Mouse (Mus musculus) v-Abl transformed pro-B cells (cell line): ENCODE measurements around the gene Iyd.
"Not testable (repeated sequence)": the region's sequence is repeated elsewhere in the genome, so short reads cannot be mapped to it uniquely, and the experiment has no call there.

Source experiments
- in situ Hi-C, 2 experiments: fragments of 400-800 bp; cut with MboI; formaldehyde crosslinking; loops; one replicate each; pipeline ENCODE4 v1.15.1; 2025; ENCODE audit not compliant: unreplicated experiment in 2 of 2

The Iyd gene

DNA sequence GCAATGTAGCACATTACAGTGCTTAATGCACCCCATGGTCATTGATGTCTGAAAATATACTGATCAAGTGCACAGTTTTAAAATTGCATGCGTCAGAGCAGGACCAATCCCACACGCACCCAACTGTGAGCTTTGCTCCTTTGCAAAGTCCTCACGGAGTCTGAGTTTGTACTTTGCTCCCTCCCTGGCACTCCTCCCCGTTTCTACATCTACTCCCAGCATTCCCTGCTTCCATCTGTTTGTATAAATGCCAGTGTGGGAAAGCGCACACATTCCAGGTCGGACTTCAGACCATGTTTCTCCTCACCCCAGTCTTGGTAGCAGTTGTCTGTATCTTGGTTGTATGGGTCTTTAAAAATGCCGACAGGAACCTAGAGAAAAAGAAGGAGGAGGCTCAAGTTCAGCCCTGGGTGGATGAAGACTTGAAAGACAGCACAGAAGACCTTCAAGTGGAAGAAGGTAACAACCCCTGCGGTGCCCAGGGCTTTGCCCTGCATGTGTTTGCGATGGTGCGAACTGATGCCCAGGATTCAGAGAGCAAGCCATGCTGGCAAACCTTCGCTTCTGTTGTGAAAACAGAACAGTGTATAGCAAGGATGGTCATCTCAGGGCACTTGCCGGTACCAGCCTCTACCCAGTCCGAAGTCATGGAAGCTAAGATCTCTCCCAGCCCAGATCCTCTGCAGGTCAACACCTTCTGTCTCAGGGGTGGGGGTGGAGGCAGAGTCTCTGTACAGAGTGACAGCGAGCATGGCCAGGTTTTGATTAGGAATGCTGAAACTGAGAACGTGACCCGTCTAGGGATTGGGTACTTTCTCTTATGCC, at the start of gene Iyd:
Iyd (plus strand) TSS at position 238 of the 825 bp plus-strand sequence.
- in situ Hi-C loops = loop anchor here in 1 of 2 experiments (25.0 kb wide), 1 partner anchor 847 kb away; the partner anchor contains the start of gene Zbtb2

DNA sequence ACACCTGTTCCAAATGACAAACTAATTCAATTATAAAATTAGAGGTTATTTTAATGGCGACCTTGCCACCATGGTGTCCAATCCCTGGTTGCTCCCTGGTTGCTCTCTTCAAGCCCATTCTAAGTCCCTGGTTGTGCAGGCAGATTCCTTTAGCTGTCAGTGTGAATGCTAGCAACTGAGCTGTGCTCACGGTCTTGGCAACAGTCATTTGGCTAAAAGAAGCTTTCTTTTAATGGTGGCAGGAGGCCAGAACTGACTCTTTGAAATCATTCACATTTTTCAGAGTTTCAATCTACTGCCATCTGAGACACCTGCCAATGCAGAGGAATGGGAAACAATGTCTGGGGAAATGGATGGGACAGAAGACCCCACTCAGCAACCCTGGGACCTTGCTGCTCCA, 43.2 kb upstream of the Iyd start:
- in situ Hi-C loops = no loop called here

DNA sequence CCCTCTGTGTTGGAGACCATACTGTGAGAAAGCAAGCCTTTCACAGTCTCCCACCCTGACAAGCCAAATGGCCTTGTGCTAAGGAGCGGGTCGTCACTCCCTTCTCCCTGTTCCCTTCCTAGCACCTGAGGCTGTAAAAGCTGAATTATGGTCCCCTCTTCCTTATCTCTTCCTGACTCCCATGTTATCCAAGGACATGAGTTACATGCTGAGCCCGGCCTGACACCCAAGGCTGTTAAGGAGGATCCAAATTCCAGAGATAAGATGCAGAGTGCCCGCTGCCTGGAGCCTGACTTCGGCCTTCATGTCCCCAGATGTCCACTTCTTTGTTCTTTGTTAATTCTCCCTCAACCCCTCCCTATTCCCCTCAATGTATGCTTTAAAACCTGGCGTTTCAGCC, 39.2 kb upstream of the Iyd start:
- in situ Hi-C loops = not testable (repeated sequence)

DNA sequence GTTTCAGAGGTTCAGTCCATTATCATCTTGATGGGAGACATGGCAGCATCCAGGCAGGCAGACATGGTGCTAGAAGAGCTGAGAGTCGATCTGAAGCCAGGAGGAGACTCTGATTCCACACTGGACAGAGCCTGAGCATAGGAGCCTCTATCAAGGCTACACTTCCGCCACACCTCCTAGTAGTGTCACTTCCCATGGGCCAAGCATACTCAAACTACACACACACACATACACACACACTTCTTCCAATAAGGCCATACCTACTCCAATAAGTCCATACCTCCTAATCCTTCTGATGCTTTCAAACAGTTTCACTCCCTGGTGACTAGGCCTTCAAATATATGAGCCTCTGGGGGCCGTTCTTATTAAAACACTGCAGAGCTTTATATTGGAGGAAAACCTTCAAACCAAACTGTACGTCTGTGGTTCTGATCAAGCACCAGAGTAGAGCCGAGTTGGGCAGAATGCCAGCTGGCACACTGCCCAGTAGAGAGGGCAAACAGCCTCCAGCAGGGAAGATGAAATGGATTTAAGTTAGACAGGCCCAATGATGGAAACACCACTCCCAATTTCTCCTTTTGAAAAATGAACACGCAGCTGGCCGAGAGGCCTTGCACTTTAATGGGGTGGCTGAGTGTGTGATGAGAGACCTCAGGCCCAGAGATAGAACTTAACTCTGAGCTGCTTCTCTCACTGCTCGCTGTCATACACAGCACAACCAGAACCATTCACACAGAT, 32.4 kb upstream of the Iyd start:
- in situ Hi-C loops = no loop called here

DNA sequence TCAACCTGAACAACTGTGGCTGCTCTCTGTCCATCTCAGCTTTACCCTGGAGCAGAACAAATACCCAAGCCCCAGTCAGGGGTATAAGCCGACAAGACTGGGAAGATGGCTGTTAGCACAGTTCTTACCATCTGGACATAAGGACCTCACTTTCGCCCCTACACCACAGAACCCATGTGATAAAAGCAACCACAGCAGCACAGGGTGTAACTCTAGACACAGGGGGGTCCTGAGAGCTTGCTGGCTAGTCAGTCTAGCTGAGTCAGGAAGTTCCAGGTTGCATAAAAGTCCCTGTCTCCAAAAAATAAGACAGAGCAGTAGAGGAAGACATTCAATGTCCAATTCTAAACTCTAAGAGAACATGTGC, 31.8 kb upstream of the Iyd start:
- in situ Hi-C loops = no loop called here

DNA sequence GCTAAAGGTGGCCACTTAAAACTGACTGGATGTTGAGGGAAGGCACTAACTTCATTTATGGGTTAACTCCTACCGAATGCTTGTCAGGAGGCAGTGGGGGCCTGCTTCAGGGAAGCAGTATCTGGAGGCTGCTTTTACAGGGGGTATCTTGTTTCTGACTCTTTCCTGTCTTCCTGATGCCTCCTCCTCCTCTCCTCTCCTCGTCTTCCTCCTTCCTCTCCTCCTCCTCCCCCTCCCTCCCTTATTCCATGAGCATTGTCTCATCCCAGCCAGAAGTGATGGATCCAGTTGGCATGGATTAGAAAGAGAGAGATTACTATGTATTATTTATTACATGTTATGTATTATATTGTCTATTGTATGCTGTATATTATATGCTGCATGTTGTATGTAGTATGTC, 31.3 kb upstream of the Iyd start:
- in situ Hi-C loops = no loop called here

DNA sequence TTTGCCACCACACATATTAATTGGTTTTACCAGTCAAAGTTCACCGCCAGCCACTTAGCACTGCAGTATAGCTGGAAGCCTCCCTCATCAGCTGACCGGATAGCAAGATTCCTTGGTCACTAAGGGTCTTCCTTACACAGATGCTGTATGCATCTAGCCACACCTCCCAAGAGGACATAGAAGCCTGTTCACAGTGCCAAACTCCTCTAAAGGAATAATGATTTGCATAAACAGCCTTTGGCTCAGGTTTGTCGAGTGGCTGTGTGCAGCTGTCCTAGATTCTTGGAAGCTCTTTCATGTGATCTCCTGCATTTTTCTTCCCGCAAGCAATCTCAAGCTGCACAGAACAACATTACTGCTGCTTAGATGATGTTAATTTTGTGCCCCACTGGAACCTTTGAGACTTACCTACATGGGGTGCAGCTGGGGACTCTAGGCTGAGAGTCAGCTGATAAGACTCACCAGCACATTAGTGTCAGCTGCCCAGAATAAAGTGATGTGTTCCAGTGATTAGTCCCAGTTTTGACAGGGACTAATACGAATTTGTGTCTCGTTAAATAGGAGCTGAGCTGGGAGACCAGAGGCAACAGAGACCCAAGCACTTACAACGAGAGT, 30.3 kb upstream of the Iyd start:
- in situ Hi-C loops = no loop called here

DNA sequence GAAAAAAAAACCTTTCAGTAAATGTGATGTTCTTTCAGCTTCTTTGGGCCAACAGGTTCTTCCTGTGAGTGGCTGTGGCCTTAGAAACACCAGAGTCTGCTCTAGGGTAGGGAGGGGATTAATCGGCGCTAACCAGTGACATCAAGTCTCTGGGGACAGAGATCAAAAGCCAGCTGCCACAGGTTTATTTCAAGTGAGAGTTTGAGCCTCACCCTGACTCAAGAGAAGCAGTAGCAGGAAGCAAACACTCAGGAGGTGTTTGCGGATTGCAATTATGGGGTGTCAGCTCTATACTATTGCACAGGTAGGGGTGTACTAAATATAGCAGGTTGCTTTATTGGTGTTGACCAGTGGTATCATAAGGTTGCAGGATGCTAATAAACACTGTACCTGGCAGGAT, 29.6 kb upstream of the Iyd start:
- in situ Hi-C loops = no loop called here

DNA sequence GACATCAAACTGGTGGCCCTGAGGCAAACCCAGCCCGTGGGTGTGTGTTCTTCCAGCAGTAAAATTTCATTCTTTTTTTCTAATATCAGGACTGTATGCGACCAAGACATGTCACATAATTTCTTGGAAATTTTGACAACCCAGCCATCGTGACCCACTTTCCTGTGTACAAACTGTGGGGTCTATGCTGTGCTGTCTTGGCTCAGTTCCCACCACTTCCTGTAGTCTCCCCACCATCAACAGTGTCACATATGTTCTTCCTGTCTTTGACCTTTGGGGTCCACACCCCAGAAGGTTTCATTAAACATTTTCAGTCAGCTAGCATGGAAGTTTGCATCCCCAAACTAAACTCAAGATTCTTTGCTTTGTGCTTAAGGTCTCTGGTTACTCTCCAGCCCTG, 28.6 kb upstream of the Iyd start:
- in situ Hi-C loops = no loop called here

DNA sequence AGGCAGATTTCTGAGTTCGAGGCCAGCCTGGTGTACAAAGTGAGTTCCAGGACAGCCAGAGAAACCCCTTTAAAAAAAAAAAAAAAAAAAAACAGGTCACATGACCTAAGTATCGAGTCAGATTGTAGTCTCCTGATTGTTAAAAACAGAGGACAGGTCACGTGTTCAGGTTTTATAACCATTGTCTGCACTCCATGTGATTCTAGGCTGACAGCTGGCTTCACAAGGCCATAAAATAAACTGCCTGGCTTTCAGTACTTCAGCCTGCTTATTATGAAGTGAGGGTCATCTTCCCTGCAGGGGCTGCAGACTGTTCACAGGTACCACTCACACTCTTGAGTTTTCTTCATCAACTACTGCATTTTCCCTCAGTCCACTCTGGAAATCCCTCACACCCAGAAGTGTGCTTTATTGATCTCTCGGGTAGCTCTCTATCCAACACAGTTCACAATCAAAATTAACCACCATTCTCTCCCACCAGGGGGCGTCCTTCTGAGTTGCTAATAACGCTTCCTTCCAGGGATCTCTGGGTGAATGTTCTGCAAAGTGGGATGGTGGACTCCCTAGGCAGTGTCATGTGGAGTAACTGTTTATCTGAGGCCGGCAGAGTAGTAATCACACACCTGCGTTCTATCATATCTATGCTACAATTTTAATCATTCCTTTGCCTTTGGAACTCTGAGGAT, 27.3 kb upstream of the Iyd start:
- in situ Hi-C loops = no loop called here

DNA sequence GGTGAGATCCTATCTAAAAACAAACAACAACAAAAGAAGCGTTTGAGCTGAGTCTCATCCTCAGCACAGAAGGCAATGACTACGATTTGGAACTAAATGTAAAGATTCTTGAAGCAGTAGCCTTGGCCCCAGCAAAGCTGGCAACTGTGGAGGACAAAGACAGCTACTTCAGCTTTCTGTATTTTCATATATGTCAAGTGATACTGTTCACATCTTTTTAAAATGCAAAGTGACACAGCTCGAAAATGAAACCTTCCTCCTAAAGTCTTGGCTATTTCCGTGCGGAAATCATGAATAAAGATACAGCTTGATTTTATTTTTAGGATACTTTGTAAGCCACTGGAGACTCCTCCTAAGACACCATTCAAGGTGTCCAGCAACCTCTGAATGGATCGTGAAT, 26.1 kb upstream of the Iyd start:
- in situ Hi-C loops = no loop called here

DNA sequence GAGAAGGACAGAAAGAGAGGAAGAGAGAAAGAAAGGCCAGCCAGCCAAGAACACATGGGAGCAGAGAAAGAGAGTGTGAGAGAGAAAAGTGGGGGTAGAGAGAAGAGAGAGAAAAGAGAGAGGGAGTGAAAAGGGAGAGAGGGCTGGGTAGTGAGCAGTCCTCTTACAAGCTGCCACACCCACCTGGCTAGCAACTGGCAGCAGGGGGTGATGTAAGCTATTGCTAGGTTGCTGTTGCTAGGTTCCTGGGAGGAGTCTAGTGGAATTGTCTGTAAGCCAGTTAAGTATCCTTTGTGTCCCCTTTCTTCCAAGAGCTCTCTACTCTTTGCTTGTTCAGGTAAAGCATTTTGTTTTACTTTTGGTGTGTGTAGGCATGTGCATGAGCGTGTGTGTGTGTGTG, 25.4 kb upstream of the Iyd start:
- in situ Hi-C loops = no loop called here

DNA sequence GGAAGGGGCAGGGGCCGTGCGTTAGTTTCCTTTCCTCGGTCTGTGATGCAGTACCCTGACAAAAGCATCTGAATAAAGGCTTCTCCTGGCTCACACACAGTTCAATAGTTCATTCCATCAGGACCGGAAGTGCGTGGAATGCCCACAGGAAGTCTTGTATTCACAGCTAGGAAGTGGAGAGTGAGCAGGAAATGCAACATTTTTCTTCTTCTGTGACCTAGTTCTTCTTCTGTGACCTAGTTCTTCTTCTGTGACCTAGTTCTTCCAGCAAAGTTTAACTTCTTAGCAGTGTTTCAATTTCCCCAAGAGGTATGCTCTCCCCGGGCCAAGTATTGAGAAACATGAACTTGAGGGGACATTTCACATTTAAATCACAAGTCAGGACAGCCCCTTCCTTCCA, 23.6 kb upstream of the Iyd start:
- in situ Hi-C loops = no loop called here

DNA sequence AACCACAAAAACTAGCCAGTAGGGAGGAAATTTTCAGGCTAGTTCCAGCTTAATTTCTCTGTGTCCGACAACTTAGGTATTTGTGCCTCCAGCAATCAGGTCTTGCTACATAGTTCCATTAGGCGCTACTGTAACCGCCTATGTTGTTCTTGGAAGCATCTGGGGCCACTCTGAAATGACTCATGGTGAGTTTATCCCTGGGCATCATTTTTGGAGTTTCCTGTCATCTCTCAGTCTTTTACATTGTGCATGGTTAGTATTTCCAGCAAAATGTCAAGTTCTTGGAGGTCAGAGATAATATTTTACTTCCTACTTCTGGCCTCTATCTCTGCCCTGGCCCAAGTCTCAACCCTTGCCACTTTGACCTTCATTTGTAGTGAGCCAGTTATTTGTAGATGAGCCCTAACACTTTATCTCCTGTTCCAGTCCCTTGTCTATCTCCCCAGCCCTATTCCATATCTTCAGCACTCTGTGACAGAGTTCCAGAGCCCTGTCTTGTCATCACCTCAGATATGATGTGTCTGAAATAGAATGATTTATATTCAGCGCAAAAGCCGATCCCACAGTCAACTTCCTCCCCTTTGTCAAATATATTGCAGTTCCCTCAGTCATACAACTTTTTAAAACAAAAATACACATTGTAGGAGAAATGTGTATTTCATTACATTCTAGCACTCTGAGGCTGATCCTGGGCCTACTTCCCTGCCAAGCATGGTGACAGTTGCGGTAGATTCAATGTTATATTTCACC, 16.8 kb upstream of the Iyd start:
- in situ Hi-C loops = no loop called here

DNA sequence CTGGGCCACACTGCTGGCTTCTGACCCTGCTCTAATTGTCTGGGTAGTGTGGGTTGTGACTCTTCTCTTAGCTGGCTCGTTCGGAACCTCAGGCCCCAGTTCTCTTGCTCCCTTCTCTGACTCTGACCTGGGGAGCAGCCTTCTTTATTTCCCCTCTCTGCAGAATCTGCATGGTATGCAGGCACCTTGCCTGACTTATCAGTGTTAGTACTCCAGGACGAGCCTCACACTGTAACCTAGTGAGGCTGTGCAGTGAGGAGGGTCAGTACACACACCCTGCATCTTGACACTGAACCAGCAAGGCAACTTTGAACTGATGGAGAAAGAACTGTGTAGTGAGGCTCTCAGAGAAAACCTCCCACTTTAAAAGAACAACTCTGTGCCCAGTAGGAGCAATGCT, 15.5 kb upstream of the Iyd start:
- in situ Hi-C loops = no loop called here

DNA sequence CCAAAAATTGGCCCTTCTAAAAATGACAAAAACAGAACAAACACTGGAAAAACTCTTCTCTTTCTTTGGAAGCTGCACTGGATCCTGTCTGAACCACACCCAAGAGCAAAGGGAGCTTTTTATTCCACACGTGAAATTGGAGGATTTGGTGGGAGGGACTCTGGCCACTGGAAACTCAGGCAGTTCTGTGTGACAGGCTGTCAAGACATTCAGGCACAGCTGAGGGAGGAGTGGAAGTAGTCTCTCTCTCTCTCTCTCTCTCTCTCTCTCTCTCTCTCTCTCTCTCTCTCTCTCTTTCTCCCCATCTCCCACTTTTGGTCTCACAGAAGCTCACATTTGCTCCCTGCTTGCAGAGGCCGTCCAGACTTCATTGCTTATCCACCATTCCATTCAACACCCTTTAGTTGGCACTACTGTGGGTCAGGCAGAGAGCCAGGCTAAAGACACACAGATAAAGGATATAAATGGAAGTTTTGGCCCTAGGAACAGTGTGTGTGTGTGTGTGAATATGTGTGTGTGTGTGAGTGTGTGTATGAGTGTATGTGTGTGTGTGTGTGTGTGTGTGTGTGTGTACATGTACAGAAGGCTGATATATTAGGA, 14.5 kb upstream of the Iyd start:
- in situ Hi-C loops = loop anchor here in 1 of 2 experiments (25.0 kb wide), 1 partner anchor 862 kb away; the partner anchor contains the start of gene Zbtb2

DNA sequence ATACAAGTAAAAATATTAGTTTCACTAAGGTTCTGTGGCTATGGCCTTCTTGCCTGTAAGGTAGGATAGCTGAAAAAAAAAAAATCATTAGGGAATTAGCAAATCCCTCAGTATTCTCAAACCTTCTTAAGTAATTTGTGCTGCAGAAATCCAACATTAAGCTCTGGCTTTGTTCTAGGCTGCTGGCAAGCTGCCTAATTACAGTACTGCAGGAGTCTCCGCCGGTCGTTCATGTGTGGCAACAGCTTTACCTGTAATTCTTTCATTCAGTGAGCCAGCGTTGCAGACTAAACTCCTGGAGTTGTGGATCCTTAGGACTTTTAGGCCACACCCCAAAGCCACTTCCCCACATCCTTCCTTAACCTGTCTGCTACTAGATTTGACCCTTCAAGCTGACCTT, 10.2 kb upstream of the Iyd start:
- in situ Hi-C loops = loop anchor here (5.0 to 25.0 kb wide), 4 partner anchors 198 to 857 kb away; partner anchors contain the start of gene Zbtb2 (in 1 of the 2)

DNA sequence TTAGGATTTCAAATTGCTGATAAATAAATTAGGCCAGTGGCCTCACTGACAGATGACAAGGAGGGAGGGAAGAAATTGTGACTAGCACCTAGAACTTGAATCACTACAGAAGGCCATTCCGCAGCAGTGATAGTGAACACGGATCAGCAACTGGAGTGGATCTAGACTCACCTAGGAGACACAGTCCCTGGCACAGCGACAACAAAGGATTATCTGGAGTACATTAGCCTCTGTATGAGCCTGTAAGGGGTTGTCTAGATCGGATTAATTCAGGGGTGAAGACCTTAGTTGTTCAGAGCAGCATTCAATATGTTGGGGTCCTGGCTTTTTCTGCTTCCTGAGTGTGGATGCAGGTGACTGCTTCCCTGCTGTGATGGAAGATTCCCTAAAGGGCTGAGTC, 9.4 kb upstream of the Iyd start:
- in situ Hi-C loops = loop anchor here (5.0 to 25.0 kb wide), 4 partner anchors 198 to 857 kb away; partner anchors contain the start of gene Zbtb2 (in 1 of the 2)

DNA sequence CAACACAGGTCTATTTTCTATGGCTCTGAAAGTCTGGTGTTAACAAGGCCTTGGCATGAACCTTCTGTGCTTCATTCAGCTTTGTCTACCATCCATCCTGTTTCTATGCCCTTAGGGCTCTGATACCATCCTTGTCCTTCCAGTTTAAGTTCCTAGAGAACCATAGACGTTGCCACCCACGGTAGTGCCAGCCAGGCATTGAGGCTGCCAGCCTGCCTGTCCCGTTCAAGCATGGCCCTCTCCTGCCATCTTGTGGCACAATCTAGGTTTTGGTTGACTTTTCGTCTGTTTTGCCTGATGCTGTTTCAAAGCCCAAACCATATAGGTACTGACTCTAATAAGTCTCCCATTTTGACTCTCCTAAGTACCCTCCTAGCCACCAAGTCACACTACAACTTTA, 8.7 kb upstream of the Iyd start:
- in situ Hi-C loops = loop anchor here (5.0 to 25.0 kb wide), 4 partner anchors 199 to 856 kb away; partner anchors contain the start of gene Zbtb2 (in 1 of the 2)
